Mouse (Mus musculus) intestine, embryonic 15.5 days (tissue): ENCODE data around the gene Tmc6. TPM values are rescaled to one million over a fixed set of nuclear protein-coding genes. Genes with fewer than 3 reads are reported as not detected.

Experiments used
- ATAC-seq: fragments of 200-750 bp; cut with Nextera tagmentation; 2 replicates; pipeline ENCODE4 v1.8.0; 2017; ENCODE audit warnings: moderate TSS enrichment, moderate library complexity
- H3K27ac ChIP-seq: fragments of 300-500 bp; sonication (generic); 2 replicates; pipeline ENCODE4 v1.5.1; 2015; ENCODE audit warnings: mild to moderate bottlenecking, inconsistent platforms
- H3K27me3 ChIP-seq: fragments of 300-500 bp; sonication (generic); replicated peaks from 2 replicates; pipeline ENCODE4 v1.6.1; 2015; ENCODE audit warnings: inconsistent platforms
- H3K36me3 ChIP-seq: fragments of 300-500 bp; sonication (generic); 2 replicates; pipeline ENCODE4 v1.6.1; 2015; ENCODE audit warnings: inconsistent platforms
- H3K4me1 ChIP-seq: fragments of 300-500 bp; sonication (generic); replicated peaks from 2 replicates; pipeline ENCODE4 v1.6.1; 2015; ENCODE audit warnings: inconsistent platforms
- H3K4me2 ChIP-seq: fragments of 300-500 bp; sonication (generic); replicated peaks from 2 replicates; pipeline ENCODE4 v1.6.1; 2015; ENCODE audit warnings: mild to moderate bottlenecking, inconsistent platforms
- H3K4me3 ChIP-seq: fragments of 300-500 bp; sonication (generic); replicated peaks from 2 replicates; pipeline ENCODE4 v1.5.1; 2015; ENCODE audit warnings: inconsistent platforms
- H3K9ac ChIP-seq: fragments of 300-500 bp; sonication (generic); 2 replicates; pipeline ENCODE4 v1.6.1; 2015; ENCODE audit warnings: inconsistent platforms
- H3K9me3 ChIP-seq: fragments of 300-500 bp; sonication (generic); 2 replicates; pipeline ENCODE4 v1.6.1; 2016; ENCODE audit warnings: inconsistent platforms
- WGBS: fragments of 180-500 bp; shearing (Covaris S2); methylation state at CpG from one replicate; pipeline ENCODE4 v1.1.7; 2015; 5-methylcytosine and 5-hydroxymethylcytosine counted together
- polyA plus RNA-seq: library from polyadenylated mRNA; unstranded; fragments of >200 nt; fragmentation: Nextera tagmentation; extraction: Ambion mirVana; gene quantifications from 2 replicates; pipeline ENCODE4 v1.2.1, GENCODE M21; 2015

Tmc6 gene
- polyA plus RNA-seq, result 28.3 and 34.7 TPM in 2 replicates

GRCm38 (mm10) chr11:117781993-117782704 is at the start of gene Tmc6, which contains the start of gene Tmc8:
TSS of gene Tmc6 (minus strand) at chr11:117782198.
TSS of gene Tmc8 (plus strand) at chr11:117782076.
- Histone ChIP-seq H3K27ac (peak within 1 kb of the TSS; percentile 92), H3K9ac (peak within 1 kb of the TSS; percentile 34; the same call in 1 of the 2 replicates), H3K4me1 (peaks cover 48% of the 10 kb centered on the region), H3K36me3 (no peaks in the 10 kb centered on the region), H3K4me3 (peak within 1 kb of the TSS; percentile 50), H3K27me3 (0 out of 2 replicates have a peak, but pooled peaks cover 3% of the 10 kb centered on the region), H3K9me3 (no peaks in the 10 kb centered on the region), H3K4me2 (peak within 1 kb of the TSS; percentile 89)
- ATAC-seq, result no peak
- 59% methylated on average over 24 of the region's 24 CpGs for WGBS

GRCm38 (mm10) chr11:117830401-117830800 is 48.4 kb upstream of the Tmc6 start:
- Histone ChIP-seq H3K9me3 (no peaks in the 10 kb centered on the region), H3K9ac (no peak overlapping the region), H3K4me1 (peaks cover 60% of the 10 kb centered on the region), H3K27me3 (no peaks in the 10 kb centered on the region), H3K27ac (peak overlapping the region; percentile 94), H3K4me3 (no peak overlapping the region), H3K4me2 (no peak overlapping the region), H3K36me3 (no peaks in the 10 kb centered on the region)
- no peak for ATAC-seq
- 56% methylated on average over 9 of the region's 9 CpGs for WGBS

DNA sequence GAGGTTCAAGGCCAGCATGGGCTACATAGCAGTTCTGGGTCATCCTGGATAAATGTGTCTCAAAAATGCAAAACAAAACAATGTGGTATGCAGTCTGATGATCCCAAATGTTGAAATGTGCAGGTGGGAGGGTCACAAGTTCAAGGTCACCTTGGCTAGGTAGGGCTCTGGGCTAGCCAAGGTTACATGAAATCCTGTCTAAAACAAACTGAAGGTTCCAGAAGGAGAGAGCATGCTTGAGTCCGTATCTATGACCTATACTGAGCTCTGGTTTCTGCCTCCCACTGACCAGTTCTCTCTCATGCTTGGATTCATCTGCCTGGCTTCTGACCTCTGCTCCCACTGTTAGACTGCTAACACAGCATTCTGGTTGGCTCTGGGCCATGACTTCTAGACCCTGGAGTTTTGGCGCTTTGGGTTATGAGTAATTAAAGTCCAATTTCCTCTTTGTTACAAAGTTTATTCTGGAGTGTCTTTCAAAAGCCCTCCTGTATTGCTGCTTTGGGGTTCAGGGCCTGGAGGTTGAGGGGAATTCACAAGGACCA is 47.7 kb upstream of the Tmc6 start:
- WGBS, result 44% methylated on average over 2 of the region's 2 CpGs
- Histone ChIP-seq H3K9ac (peak overlapping the region; percentile 6; the same call in 1 of the 2 replicates), H3K4me2 (no peak overlapping the region), H3K27me3 (no peaks in the 10 kb centered on the region), H3K4me1 (peaks cover 56% of the 10 kb centered on the region), H3K27ac (peak overlapping the region; percentile 94), H3K36me3 (no peaks in the 10 kb centered on the region), H3K4me3 (no peak overlapping the region), H3K9me3 (no peaks in the 10 kb centered on the region)
- no peak for ATAC-seq

DNA sequence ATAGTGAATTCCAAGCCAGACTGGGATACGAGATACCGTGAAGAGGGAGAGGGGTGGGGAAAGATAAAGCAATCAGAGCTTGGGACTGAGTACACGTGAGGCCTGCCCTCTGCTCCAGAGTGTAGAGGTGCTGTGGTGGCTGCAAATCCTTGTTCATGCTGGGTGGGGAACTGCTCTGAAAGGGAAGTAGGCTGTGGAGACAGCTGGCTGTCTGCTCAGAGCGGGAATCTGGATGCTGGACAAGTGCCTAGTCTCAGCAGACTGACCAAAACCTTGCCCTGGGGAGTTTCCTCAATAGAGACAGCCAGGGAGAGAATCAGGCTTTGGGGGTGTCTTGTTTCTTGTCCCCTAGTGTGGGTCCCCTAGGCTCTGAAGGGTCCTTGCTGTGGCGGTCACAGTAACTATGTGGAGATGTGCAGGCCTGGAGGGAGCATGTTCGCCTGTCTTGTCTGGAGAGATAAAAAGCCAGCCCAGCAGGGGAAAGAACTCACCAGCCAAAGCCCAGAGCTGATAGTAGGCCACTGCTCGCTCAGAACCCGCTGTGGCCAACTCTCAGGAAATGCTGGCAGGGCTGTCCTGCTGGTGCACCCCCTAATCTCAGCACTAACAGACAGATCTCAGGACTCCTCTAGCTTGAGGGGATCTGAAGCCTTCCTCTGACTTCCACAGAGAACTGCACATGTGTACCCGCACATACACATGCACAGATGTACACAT is 47.0 kb upstream of the Tmc6 start:
- 34% methylated on average over 9 of the region's 9 CpGs for WGBS
- H3K9ac ChIP-seq, result 0 out of 2 replicates have a peak overlapping the region, but pooled peaks have one; percentile 6
- no peak overlapping the region for H3K4me3 ChIP-seq
- H3K27me3 ChIP-seq, result no peaks in the 10 kb centered on the region
- ATAC-seq, result peak; percentile 54
- peaks cover 57% of the 10 kb centered on the region for H3K4me1 ChIP-seq
- H3K9me3 ChIP-seq, result no peaks in the 10 kb centered on the region
- peak overlapping the region; percentile 30 for H3K4me2 ChIP-seq
- H3K27ac ChIP-seq, result peak overlapping the region; percentile 94
- no peaks in the 10 kb centered on the region for H3K36me3 ChIP-seq

DNA sequence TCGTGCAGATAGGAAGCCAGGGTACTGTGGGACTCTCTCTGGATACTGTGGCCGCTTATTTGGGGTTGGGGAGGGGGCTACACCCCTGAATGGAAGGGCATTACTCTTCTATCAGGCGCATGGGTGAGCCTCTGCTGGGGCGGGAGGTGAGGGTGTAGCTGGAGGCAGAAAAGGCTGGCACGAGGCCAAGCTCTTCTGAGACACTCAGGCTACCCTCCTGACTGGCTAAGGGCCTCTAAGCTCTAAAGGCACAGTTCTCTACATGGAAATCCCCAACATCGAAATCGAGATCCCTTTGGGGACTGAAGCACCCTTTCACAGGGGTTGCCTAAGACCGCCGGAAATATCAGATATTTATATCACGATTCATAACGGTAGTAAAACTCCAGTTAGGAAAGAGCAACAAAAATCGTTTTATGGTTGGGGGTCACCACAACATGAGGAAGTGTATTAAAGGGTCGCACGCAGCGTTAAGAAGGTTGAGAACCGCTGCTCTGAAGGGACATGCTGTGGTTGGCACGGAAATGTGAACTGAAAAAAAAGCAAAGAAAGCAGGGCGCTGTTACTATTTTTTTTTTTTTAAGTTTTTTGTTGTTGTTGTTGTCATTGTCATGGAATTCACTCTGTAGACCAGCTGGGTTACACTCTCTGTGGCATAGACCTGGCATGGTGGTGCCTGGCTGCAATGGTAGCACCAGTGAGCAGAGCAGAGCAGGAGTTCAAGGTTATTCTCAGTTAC is 46.3 kb upstream of the Tmc6 start:
- Histone ChIP-seq H3K4me1 (peaks cover 63% of the 10 kb centered on the region), H3K9ac (peak overlapping the region; percentile 11; the same call in 1 of the 2 replicates), H3K27me3 (no peaks in the 10 kb centered on the region), H3K9me3 (no peaks in the 10 kb centered on the region), H3K36me3 (0 out of 2 replicates have a peak, but pooled peaks cover 1% of the 10 kb centered on the region), H3K27ac (peak overlapping the region; percentile 94), H3K4me3 (no peak overlapping the region), H3K4me2 (peak overlapping the region; percentile 79)
- 56% methylated on average over 18 of the region's 18 CpGs for WGBS
- peak; percentile 31; the same call in 1 of the 2 replicates for ATAC-seq

DNA sequence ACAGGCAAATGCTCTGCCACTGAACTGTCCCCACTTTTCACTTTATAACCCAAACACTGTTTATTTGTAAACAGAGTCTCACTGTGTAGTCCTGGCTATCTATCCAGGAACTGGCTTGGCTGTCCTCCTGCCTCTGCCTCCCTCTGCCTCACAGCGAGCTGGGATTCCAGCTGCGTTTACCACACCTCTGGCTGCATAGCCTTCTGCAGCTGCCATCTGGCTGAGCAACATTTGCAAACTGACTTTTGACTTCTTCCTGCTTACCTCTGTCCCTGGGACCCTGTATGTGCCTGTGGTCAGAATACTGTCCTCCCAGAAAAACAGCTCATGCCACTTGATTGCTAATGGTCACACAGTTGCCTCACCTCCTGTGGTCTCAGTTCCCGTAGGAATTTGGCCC is 45.4 kb upstream of the Tmc6 start:
- Histone ChIP-seq H3K4me3 (no peak overlapping the region), H3K4me2 (peak overlapping the region; percentile 79), H3K27me3 (no peaks in the 10 kb centered on the region), H3K9me3 (no peaks in the 10 kb centered on the region), H3K4me1 (peaks cover 69% of the 10 kb centered on the region), H3K27ac (peak overlapping the region; percentile 94), H3K9ac (peak overlapping the region; percentile 11), H3K36me3 (0 out of 2 replicates have a peak, but pooled peaks cover 5% of the 10 kb centered on the region)
- no peak for ATAC-seq
- WGBS, result 39% methylated on average over 3 of the region's 3 CpGs

GRCm38 (mm10) chr11:117826916-117827315 is 44.9 kb upstream of the Tmc6 start:
- Histone ChIP-seq H3K9ac (peak overlapping the region; percentile 11; the same call in 1 of the 2 replicates), H3K4me3 (no peak overlapping the region), H3K9me3 (no peaks in the 10 kb centered on the region), H3K4me1 (peaks cover 68% of the 10 kb centered on the region), H3K36me3 (0 out of 2 replicates have a peak, but pooled peaks cover 6% of the 10 kb centered on the region), H3K4me2 (peak overlapping the region; percentile 79), H3K27ac (peak overlapping the region; percentile 94), H3K27me3 (no peaks in the 10 kb centered on the region)
- ATAC-seq, result no peak
- 47% methylated on average over 8 of the region's 8 CpGs for WGBS

GRCm38 (mm10) chr11:117826164-117826563 is 44.2 kb upstream of the Tmc6 start:
- peak overlapping the region; percentile 65 for H3K9ac ChIP-seq
- H3K4me3 ChIP-seq, result peak overlapping the region; percentile 59
- H3K27me3 ChIP-seq, result no peaks in the 10 kb centered on the region
- 0 out of 2 replicates have a peak, but pooled peaks cover 8% of the 10 kb centered on the region for H3K36me3 ChIP-seq
- H3K4me1 ChIP-seq, result peaks cover 67% of the 10 kb centered on the region
- peak; percentile 6; the same call in 1 of the 2 replicates for ATAC-seq
- WGBS, result 8% methylated on average over 5 of the region's 5 CpGs
- H3K27ac ChIP-seq, result peak overlapping the region; percentile 89
- H3K4me2 ChIP-seq, result peak overlapping the region; percentile 79
- H3K9me3 ChIP-seq, result no peaks in the 10 kb centered on the region

DNA sequence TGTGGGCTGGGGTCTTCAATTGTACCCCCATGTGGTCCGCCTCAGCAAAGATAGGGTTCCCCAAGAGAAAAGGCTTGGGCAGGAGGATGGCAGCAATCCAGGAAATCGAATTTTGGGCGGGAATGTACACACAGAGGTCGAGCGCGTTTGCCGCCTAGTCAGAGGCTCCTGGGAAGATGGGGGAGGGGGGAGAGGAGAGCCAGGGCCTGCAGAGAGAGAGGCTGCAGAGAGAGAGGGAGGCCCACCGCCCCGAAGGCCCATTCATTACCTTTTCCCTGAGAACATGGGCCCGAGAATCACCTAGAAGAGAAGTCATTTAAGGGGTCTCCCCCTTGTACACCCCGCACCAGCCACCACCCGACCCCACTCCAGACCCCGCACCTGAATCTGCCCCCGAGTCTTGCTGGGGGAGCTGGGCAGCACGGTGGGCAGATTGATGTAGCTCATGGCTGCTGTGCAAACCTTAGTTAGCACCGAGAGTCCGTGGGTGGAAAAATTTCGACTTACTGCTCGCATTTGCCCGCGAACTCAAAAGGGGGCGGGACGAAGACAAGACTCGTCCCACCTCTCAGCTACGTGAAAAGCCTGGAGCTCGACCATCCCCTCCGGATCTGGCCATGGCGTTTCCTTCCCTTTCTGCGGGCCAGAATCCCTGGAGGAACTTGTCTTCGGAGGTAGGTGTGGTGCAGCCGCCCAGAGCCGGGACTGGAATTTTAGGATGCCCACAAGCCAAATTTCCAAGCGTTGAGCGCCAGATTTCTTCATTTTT is 43.5 kb upstream of the Tmc6 start, which contains the start of the genes Afmid and Tk1:
Afmid (plus strand) TSS at position 592 of the 769 bp plus-strand sequence.
Tk1 (minus strand) TSS at position 760 of the 769 bp plus-strand sequence.
- Histone ChIP-seq H3K36me3 (0 out of 2 replicates have a peak, but pooled peaks cover 12% of the 10 kb centered on the region), H3K9ac (peak within 1 kb of the TSS; percentile 65), H3K4me3 (peak within 1 kb of the TSS; percentile 59), H3K4me2 (peak within 1 kb of the TSS; percentile 79), H3K27ac (peak within 1 kb of the TSS; percentile 89), H3K4me1 (peaks cover 65% of the 10 kb centered on the region), H3K27me3 (no peaks in the 10 kb centered on the region), H3K9me3 (no peaks in the 10 kb centered on the region)
- ATAC-seq, result peak; percentile 72
- under 1% methylated on average over 34 of the region's 34 CpGs for WGBS

GRCm38 (mm10) chr11:117824060-117824969 is 42.3 kb upstream of the Tmc6 start:
- H3K27ac ChIP-seq, result peak overlapping the region; percentile 72
- peaks cover 53% of the 10 kb centered on the region for H3K4me1 ChIP-seq
- H3K9ac ChIP-seq, result peak overlapping the region; percentile 65
- H3K9me3 ChIP-seq, result no peaks in the 10 kb centered on the region
- ATAC-seq, result peak; percentile 46
- 12% methylated on average over 23 of the region's 23 CpGs for WGBS
- no peaks in the 10 kb centered on the region for H3K27me3 ChIP-seq
- peaks cover 21% of the 10 kb centered on the region for H3K36me3 ChIP-seq
- peak overlapping the region; percentile 59 for H3K4me3 ChIP-seq
- H3K4me2 ChIP-seq, result peak overlapping the region; percentile 79
